Mouse (Mus musculus) megakaryocyte, embryonic 14.5 days (primary cell): ENCODE data around the gene Atf3.

Source experiments
- FLI1 ChIP-seq: IDR thresholded peaks from 2 replicates; pipeline ENCODE4 v1.6.1; 2012; ENCODE audit warnings: low read length, inconsistent platforms, mixed read lengths
- GATA1 ChIP-seq: IDR thresholded peaks from 3 replicates; pipeline ENCODE4 v1.6.1; 2012; ENCODE audit warnings: mixed read lengths, low read length, inconsistent platforms, borderline replicate concordance

- no peak for TF ChIP-seq GATA1
- TF ChIP-seq FLI1 = no peak
Measured at GRCm38 (mm10) chr1:191138436-191138835, 79.4 kb downstream of the Atf3 start.
